Mouse (Mus musculus) NIH3T3 (cell line): ENCODE results near the gene Tbc1d23.
A peak's percentile ranks its signal among the peaks of the same experiment; 100 is the strongest.
"Not testable (repeated sequence)": the region's sequence is repeated elsewhere in the genome, so short reads cannot be mapped to it uniquely, and the experiment has no call there.

Experiments used
- DNase-seq: peaks from one replicate; pipeline ENCODE4 v3.0.0-alpha.2; 2012; ENCODE audit warnings: low read depth

Gene Tbc1d23

GRCm38 (mm10) chr16:57231089-57231936, at the start of gene Tbc1d23:
TSS of gene Tbc1d23 (minus strand) at chr16:57231504.
- peak; percentile 98 for DNase-seq

DNA sequence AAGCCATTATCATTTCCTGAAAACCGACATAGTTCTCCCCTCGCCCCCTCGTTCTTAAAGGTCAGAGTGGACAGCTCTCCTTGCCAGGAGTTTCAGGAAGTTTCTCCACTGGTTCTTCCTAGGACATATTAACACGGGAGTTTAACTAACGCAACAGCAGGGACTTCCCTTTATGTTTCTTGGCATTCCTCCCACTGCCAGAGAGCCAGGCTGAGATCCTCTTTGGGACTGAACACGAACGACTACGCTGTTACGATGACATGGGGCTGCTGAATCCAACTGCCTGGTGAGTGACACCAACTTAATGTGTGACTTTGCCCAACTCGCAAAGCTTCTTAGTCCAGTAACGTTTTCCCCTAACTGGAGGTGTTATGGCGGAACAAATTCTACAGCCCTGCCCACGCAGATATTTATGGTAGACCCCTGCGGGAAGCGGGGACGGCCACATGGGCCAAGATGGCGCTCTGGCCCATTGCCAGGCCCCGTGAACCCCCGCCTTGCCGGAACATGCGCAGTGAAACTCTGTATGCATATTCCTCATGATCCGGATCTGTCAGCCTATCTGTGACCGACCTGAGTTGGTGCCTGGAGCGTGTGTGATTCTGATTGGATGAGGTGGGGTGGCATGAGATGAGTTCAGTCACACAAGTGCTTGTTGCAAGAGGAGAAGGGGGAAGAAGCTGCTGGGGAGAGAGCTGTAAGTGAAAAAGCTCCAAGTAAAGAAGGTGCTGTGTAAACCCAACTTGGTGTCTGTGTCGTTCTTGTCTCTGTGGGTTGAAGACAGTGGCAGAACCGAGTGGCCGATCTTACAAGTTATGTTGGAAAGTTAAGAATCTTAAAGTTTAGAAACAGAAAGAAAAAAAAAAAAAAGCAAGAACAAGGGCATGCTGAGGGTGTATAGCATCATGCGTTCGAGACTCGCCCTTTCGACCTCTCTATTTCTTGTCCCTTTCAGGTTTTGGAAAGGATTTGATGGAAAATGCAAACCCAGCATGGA, 49.2 kb upstream of the Tbc1d23 start:
- no peak for DNase-seq

DNA sequence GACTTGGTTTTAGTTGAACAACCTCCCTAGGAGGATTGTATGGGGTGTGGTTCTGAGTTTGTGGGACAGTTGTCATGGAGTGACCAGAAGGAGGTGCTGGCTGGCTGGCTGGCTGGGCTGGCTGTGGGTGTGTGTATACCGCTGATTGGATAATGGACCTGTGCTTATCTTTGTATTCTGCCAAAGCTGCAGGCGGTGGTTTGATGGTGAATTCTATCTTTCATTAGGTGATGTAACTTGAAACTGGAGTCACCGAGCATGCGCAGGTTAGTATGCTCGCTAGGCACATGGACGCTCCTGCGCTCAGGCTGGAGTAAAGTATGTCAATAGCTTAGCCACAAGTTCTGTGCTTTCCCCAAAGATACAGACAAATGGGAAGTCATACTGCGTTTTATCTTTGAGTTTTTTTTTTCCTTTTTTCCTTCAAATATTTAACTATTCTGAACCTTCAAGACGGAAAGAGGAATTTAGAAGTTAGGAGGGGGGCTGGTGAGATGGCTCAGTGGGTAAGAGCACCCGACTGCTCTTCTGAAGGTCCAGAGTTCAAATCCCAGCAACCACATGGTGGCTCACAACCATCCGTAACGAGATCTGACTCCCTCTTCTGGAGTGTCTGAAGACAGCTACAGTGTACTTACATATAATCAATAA, 47.8 kb upstream of the Tbc1d23 start:
- no peak for DNase-seq

- no peak for DNase-seq
Measured at GRCm38 (mm10) chr16:57269751-57270150, 38.4 kb upstream of the Tbc1d23 start.

- DNase-seq = peak; percentile 30
Measured at GRCm38 (mm10) chr16:57268058-57268841, 36.9 kb upstream of the Tbc1d23 start.

GRCm38 (mm10) chr16:57267068-57267467, 35.8 kb upstream of the Tbc1d23 start:
- DNase-seq = peak; percentile 46

DNA sequence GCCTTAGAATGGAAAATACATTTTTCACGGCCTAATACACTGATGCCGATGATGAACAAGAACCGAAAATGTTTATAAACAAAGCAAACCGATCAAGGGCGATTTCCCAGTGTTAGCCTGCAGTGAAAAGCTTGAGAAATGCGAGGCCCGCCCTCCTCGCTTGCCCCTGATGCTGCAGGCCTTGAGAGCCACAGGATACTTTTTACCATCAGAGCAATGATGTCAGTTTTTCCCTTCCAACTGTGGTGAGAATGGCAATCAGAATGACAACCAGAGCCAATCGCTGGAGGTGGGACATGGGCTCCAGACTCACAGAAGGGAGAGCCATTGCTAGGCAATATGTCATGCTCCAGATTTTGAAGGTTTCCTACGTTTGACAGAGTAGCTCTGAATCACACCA, 28.8 kb upstream of the Tbc1d23 start:
- no peak for DNase-seq

- DNase-seq = no peak
Measured at GRCm38 (mm10) chr16:57259356-57260083, 28.2 kb upstream of the Tbc1d23 start.

DNA sequence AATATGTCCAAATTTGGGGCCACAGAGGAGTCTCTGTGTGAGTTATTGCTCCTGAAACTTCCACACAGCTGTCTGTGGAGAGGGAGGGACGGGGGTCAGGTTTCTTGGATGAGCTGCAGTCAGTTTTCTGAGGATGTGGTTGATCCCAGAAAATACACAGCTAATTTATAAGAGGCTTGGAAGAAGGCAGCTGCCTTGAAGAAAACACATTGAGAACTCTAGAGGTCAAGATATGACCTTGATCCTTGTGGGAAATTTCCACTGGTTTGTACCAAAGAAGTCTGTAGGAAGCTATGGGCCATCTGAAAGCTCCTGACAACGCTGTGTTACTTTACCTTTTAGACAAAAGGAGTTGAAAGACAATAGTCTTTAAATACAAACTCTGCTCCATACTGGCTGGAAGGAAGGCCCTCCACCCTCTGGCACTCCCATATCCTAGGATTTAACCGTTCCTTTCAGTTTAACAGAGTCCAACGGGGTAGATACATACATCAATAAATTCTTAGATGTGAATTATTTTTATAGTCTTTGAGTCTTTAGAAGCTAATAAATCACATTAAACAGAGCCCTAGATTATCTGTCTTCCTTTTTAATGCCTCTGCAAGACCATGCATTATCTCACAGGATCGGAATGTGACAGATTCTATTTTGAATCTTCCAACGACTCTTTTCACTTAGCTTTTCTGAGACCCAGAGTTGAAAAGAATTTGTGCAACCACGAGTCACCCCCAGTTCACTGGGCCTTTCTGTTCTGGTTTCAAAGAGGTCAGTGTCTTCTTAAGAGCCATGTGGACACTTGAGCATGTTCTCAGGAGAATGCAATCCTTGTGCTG, 20.5 kb upstream of the Tbc1d23 start:
- DNase-seq = peak; percentile 52

- DNase-seq = no peak
Measured at GRCm38 (mm10) chr16:57250991-57251390, 19.7 kb upstream of the Tbc1d23 start.

DNA sequence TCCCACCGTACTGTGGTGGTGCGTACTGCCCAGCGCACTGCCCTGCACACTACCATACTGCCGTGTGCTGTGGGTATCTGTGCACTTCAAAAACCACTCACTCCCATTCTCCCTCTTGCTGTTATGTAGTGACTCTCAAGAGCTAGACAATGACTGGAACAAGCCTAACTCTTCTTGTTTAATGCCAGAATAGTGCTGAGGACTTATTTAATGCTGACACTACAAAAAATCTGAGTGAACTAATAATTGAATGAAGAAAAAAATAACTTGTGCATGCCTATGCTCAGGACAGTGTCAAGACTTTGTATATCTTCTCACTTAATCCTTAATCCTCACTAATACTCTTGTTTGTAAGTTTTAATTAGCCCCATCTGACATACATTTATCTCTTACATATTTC, 16.2 kb upstream of the Tbc1d23 start:
- no peak for DNase-seq

- no peak for DNase-seq
Measured at GRCm38 (mm10) chr16:57246596-57246995, 15.3 kb upstream of the Tbc1d23 start.

DNA sequence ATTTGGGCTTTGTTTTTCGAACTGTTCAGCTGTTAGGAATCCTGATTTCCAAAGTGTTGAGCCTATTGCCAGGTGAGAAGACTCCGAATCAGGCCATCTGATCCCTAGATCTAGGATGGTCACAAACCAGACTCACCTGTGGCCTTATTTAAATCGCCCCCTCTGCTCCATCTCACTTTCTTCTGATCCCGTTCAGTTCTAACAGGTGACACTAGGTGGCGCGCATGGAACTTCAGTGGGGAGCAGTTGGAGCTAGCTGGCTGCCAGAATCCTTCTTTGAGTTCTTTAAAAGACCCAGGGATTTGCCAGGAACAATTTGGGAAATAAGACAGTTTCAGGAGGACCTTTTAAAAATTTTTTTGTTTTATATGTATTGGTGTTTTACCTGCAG, 12.5 kb upstream of the Tbc1d23 start:
- DNase-seq = peak; percentile 89

DNA sequence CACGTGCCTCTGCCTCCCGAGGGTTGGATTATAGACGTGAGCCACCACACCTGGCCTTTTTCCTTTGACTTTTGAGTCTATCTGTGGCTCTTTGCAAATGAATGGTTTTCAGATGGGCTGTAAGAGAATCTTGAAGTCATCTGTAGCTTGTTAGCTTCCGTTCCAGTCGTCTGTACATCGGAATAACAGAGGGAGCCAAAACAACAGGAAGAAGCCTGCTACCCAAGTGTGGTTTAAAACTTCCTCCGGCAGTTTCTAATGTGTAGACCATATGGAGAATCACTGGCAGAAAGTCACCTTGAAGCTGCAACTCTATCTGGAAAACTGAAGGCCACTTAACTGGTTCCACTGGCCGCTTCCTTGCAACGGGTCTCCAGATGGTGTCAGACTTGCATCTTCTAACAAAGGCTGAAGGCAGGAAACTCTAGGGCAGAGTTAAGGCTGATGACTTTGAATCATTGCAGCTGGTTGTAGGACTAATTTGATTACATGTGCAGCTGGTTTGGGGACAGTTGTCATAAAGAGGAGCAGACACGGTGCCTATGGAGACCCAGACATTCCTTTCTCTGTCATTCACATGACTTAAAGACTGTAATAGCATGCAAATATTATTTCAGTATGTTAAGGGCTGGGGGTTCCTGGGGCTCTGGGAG, 12.0 kb upstream of the Tbc1d23 start:
- DNase-seq = peak; percentile 46

GRCm38 (mm10) chr16:57242857-57243204, 11.5 kb upstream of the Tbc1d23 start:
- DNase-seq = no peak

DNA sequence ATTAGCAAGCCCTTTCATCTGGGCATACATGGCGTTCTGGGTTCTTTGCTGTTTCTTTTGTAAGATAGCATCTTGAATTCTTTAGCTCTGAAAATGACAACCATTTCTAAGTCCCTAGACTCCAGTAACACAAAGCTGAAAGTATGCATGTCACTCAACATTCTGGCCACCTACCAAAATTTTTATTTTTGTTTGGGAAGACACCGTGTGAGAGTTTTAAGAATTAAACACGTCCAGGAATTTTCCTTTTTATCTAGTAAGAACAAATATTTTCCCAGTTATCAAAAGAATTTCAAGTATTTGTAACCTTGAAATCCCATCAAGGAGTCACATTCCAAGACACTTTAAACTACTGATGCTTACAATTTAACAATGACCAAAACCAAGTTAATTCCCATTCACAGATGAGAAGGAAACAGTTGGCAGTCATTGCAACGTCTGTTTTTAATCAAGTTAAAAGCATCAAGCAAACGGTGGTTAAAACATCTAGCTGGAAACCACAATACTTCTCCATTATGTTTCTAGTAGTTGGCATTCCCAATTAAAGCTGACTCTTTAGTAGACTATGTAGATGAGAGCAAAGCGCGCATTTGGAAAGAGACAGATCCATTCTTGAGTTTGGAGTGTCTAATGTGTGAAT, 4.7 kb upstream of the Tbc1d23 start:
- DNase-seq = peak; percentile 37

DNA sequence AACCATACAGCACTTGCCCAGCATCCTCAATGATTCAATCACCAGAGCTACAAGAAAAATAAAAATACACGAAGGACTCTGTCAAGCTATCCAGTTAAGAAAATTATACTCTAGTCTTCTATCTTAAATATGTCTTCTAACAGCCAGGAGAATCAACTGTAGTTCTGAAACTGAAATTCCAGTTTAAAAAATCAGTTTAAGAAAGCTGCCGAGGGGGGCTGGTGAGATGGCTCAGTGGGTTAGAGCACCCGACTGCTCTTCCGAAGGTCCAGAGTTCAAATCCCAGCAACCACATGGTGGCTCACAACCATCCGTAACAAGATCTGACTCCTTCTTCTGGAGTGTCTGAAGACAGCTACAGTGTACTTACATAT, 620 bp upstream of the Tbc1d23 start:
- DNase-seq = not testable (repeated sequence)

- peak; percentile 78 for DNase-seq
Measured at GRCm38 (mm10) chr16:57226444-57226843, 4.9 kb downstream of the Tbc1d23 start.

GRCm38 (mm10) chr16:57220361-57220760, 10.9 kb downstream of the Tbc1d23 start:
- DNase-seq = no peak
